Mouse (Mus musculus) thymus, adult 2 months (tissue): ENCODE data around the gene Crhr2. TPM values are rescaled to one million over a fixed set of nuclear protein-coding genes. Genes with fewer than 3 reads are reported as not detected.

ENCODE experiments used
- DNase-seq: peaks from one replicate; pipeline ENCODE4 v3.0.0; 2021
- H3K27ac ChIP-seq: fragments of 200-500 bp; 2 replicates; pipeline ENCODE4 v1.5.1; 2012; ENCODE audit warnings: low read length, control low read depth; ENCODE audit not compliant: control insufficient read depth, insufficient read depth
- H3K27me3 ChIP-seq: fragments of 200-500 bp; 2 replicates; pipeline ENCODE4 v1.6.1; 2012; ENCODE audit warnings: mild to moderate bottlenecking, low read length, moderate library complexity, mixed read lengths; ENCODE audit not compliant: control insufficient read depth, insufficient read depth
- H3K36me3 ChIP-seq: fragments of 200-500 bp; 2 replicates; pipeline ENCODE4 v1.6.1; 2012; ENCODE audit warnings: mild to moderate bottlenecking, low read length, moderate library complexity; ENCODE audit not compliant: control insufficient read depth, insufficient read depth
- H3K4me1 ChIP-seq: fragments of 200-500 bp; replicated peaks from 2 replicates; pipeline ENCODE4 v1.6.1; 2012; ENCODE audit warnings: low read length; ENCODE audit not compliant: control insufficient read depth, insufficient read depth
- H3K4me3 ChIP-seq: fragments of 200-500 bp; 2 replicates; pipeline ENCODE4 v1.5.1; 2012; ENCODE audit warnings: mild to moderate bottlenecking, low read length, control low read depth, moderate library complexity; ENCODE audit not compliant: control insufficient read depth, insufficient read depth
- CTCF ChIP-seq: fragments of 200-500 bp; IDR thresholded peaks from 2 replicates; pipeline ENCODE4 v1.5.1; 2012; ENCODE audit warnings: mild to moderate bottlenecking, control low read depth, low read length, moderate library complexity, borderline replicate concordance; ENCODE audit not compliant: control insufficient read depth, poor library complexity, insufficient read depth; ENCODE audit errors: extremely low read depth
- POLR2A ChIP-seq: fragments of 200-500 bp; IDR thresholded peaks from 2 replicates; pipeline ENCODE4 v1.6.1; 2012; ENCODE audit warnings: mild to moderate bottlenecking, low read length, control low read depth, moderate library complexity; ENCODE audit not compliant: control insufficient read depth, poor library complexity, insufficient read depth; ENCODE audit errors: extremely low read depth
- WGBS: fragments of 180-500 bp; shearing (Covaris S2); methylation state at CpG from one replicate; pipeline ENCODE4 v1.1.7; 2018; 5-methylcytosine and 5-hydroxymethylcytosine counted together
- polyA plus RNA-seq: library from polyadenylated mRNA; depleted of rRNA; stranded (reverse); fragments of >200 nt; gene quantifications from 2 replicates; pipeline ENCODE4 v1.2.3, GENCODE M21; 2012; rRNA removed

The Crhr2 gene
- polyA plus RNA-seq, 1 experiment: 3.1 TPM

- Histone ChIP-seq H3K4me1 (no peaks in the 10 kb centered on the region), H3K36me3 (peaks cover 68% of the 10 kb centered on the region), H3K27me3 (no peaks in the 10 kb centered on the region), H3K4me3 (no peak overlapping the region), H3K27ac (no peak overlapping the region)
- DNase-seq: no peak
- TF ChIP-seq POLR2A (no peak), CTCF (no peak)
- WGBS: 95% methylated on average over 7 of the region's 7 CpGs
Observed at GRCm38 (mm10) chr6:55060241-55060825, 72.5 kb downstream of the Crhr2 start.

GRCm38 (mm10) chr6:55057427-55057826 is 75.4 kb downstream of the Crhr2 start:
- TF ChIP-seq POLR2A (no peak), CTCF (no peak)
- no peaks in the 10 kb centered on the region for H3K27me3 ChIP-seq
- 76% methylated on average over 3 of the region's 3 CpGs for WGBS
- H3K27ac ChIP-seq: no peak overlapping the region
- no peaks in the 10 kb centered on the region for H3K4me1 ChIP-seq
- H3K36me3 ChIP-seq: peaks cover 59% of the 10 kb centered on the region
- DNase-seq: no peak
- no peak overlapping the region for H3K4me3 ChIP-seq

- Histone ChIP-seq H3K4me3 (no peak overlapping the region), H3K27me3 (no peaks in the 10 kb centered on the region), H3K36me3 (peaks cover 56% of the 10 kb centered on the region), H3K27ac (no peak overlapping the region), H3K4me1 (no peaks in the 10 kb centered on the region)
- no peak for TF ChIP-seq CTCF
- no peak for TF ChIP-seq POLR2A
- 96% methylated on average over 4 of the region's 4 CpGs for WGBS
- no peak for DNase-seq
Observed at GRCm38 (mm10) chr6:55054491-55054890, 78.3 kb downstream of the Crhr2 start.

- H3K4me3 ChIP-seq: no peak overlapping the region
- no peak for TF ChIP-seq POLR2A
- no peak for TF ChIP-seq CTCF
- H3K27ac ChIP-seq: no peak overlapping the region
- whole genome bisulfite sequencing: 94% methylated on average over 10 of the region's 10 CpGs
- no peaks in the 10 kb centered on the region; the same call in 1 of the 2 replicates for H3K4me1 ChIP-seq
- peaks cover 28% of the 10 kb centered on the region for H3K36me3 ChIP-seq
- H3K27me3 ChIP-seq: no peaks in the 10 kb centered on the region
- no peak for DNase-seq
Observed at GRCm38 (mm10) chr6:55049186-55049585, 83.6 kb downstream of the Crhr2 start.

GRCm38 (mm10) chr6:55045326-55045725 is 87.5 kb downstream of the Crhr2 start:
- WGBS: 9% methylated on average over 1 of the region's 1 CpGs
- no peak for DNase-seq
- Histone ChIP-seq H3K4me1 (no peaks in the 10 kb centered on the region; the same call in 1 of the 2 replicates), H3K27me3 (no peaks in the 10 kb centered on the region), H3K36me3 (peaks cover 11% of the 10 kb centered on the region; the same call in 1 of the 2 replicates), H3K4me3 (no peak overlapping the region), H3K27ac (no peak overlapping the region)
- no peak for TF ChIP-seq POLR2A
- no peak for TF ChIP-seq CTCF

- Histone ChIP-seq H3K4me3 (no peak overlapping the region), H3K27ac (no peak overlapping the region), H3K36me3 (peaks cover 4% of the 10 kb centered on the region; the same call in 1 of the 2 replicates), H3K27me3 (no peaks in the 10 kb centered on the region), H3K4me1 (no peaks in the 10 kb centered on the region; the same call in 1 of the 2 replicates)
- no peak for DNase-seq
- TF ChIP-seq CTCF (no peak), POLR2A (no peak)
- 86% methylated on average over 5 of the region's 5 CpGs for WGBS
Observed at GRCm38 (mm10) chr6:55044542-55044941, 88.3 kb downstream of the Crhr2 start.

- Histone ChIP-seq H3K36me3 (peaks cover 4% of the 10 kb centered on the region; the same call in 1 of the 2 replicates), H3K4me1 (peaks cover 3% of the 10 kb centered on the region), H3K27ac (no peak overlapping the region), H3K4me3 (no peak overlapping the region), H3K27me3 (no peaks in the 10 kb centered on the region)
- 92% methylated on average over 8 of the region's 8 CpGs for WGBS
- no peak for TF ChIP-seq POLR2A
- no peak for TF ChIP-seq CTCF
- no peak for DNase-seq
Observed at GRCm38 (mm10) chr6:55043206-55043605, 89.6 kb downstream of the Crhr2 start.

Other genes with a start within 250 kb of the Crhr2 start
- gene Nod1, start 160.4 kb downstream of the Crhr2 start, polyA plus RNA-seq: 13.5 and 18.3 TPM in 2 replicates
- 1.2 and 1.8 TPM in 2 replicates for gene Ggct, start 140.1 kb downstream of the Crhr2 start, polyA plus RNA-seq
- 40.1 and 44.9 TPM in 2 replicates for gene Gars, start 95.0 kb downstream of the Crhr2 start, polyA plus RNA-seq
- gene Inmt, start 42.0 kb upstream of the Crhr2 start, polyA plus RNA-seq: 3.3 and 20.8 TPM in 2 replicates
- 9.0 and 9.2 TPM in 2 replicates for gene Mindy4, start 70.4 kb upstream of the Crhr2 start, polyA plus RNA-seq
- 77.6 and 119 TPM in 2 replicates for gene Aqp1, start 203.4 kb upstream of the Crhr2 start, polyA plus RNA-seq
- gene Ghrhr, start 243.3 kb upstream of the Crhr2 start, polyA plus RNA-seq: 0.32 and 0.74 TPM in 2 replicates